Mouse (Mus musculus): Measurements from ENCODE around the gene Hdac9. TPM values are rescaled to one million over a fixed set of nuclear protein-coding genes. Genes with fewer than 3 reads are reported as not detected.

Hdac9 gene
- polyA plus RNA-seq, 1 experiment, result 0.06 TPM

DNA sequence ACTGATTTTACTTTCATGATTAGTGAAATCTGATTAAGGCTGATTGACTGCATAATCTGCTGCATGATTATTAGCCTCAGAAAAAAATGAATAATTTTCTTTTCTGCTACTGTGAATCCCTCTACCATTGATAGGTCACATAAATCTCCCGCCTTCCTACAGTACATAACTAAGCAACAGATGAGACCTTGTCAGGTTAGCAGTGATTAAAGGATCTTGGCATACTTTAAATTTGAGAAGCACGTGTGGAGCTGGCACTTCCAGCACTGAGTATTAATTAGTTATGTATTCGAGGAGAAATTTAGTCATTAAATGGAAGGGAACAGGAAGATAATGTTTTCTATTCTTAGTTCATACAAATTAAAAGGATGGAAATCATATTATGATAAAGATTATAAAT is 347.8 kb downstream of the Hdac9 start:
- Histone ChIP-seq H3K79me2 (ENCODE audit: control insufficient read depth, insufficient read depth) (no peaks in the 10 kb centered on the region), H3K4me3 (ENCODE audit: insufficient read depth, poor library complexity, severe bottlenecking) (no peak overlapping the region), H3K79me3 (ENCODE audit: low read depth) (no peaks in the 10 kb centered on the region), H3ac (ENCODE audit: control insufficient read depth, insufficient read length, low read depth) (no peak overlapping the region), H3K27me3 (ENCODE audit: control insufficient read depth, insufficient read depth, insufficient read length) (no peaks in the 10 kb centered on the region), H3K36me3 (ENCODE audit: control insufficient read depth, insufficient read depth) (no peaks in the 10 kb centered on the region)
- TF ChIP-seq CTCF (IDR thresholded peaks at IDR 0.05; ENCODE audit: control insufficient read depth, insufficient read depth, insufficient read length) (no peak), CEBPB (IDR thresholded peaks at IDR 0.05; ENCODE audit: low read depth) (no peak), MAX (IDR thresholded peaks at IDR 0.05) (no peak), FOSL1 (IDR thresholded peaks at IDR 0.05; ENCODE audit: insufficient read depth, low read length, poor library complexity, severe bottlenecking) (no peak), MYOD1 (IDR thresholded peaks at IDR 0.05; ENCODE audit: control insufficient read depth, insufficient read length, low read depth) (no peak), MYOG (IDR thresholded peaks at IDR 0.05; ENCODE audit: control insufficient read depth, extremely low read depth, insufficient read length) (no peak), USF1 (IDR thresholded peaks at IDR 0.05; ENCODE audit: low read depth) (no peak)

DNA sequence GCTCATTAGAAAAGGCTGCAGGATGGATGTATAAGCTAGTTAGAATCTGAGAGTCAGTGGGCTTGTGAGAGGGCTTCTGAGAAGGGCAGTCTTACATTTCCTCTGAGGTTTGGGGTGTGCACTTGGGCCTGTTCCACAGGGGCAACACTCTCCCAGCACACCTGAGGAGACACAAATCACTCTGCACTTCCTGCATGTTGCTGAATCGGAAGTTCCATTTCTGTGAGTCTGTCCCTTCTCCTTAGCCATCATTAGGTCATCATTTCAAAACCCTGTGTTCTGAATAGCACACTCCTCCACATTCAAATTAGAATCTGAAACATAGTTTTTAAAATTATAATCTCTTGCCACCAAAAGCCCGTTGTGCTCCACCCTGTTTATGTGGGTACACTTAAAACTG is 354.6 kb downstream of the Hdac9 start:
- H3ac ChIP-seq (ENCODE audit: control insufficient read depth, insufficient read length, low read depth), result no peak overlapping the region
- H3K27me3 ChIP-seq (ENCODE audit: control insufficient read depth, insufficient read depth, insufficient read length), result no peaks in the 10 kb centered on the region
- no peaks in the 10 kb centered on the region for H3K79me3 ChIP-seq (ENCODE audit: low read depth)
- no peaks in the 10 kb centered on the region for H3K36me3 ChIP-seq (ENCODE audit: control insufficient read depth, insufficient read depth)
- H3K79me2 ChIP-seq (ENCODE audit: control insufficient read depth, insufficient read depth), result no peaks in the 10 kb centered on the region
- H3K4me3 ChIP-seq (ENCODE audit: insufficient read depth, poor library complexity, severe bottlenecking), result no peak overlapping the region
- TF ChIP-seq MAX (IDR thresholded peaks at IDR 0.05) (no peak), MYOD1 (IDR thresholded peaks at IDR 0.05; ENCODE audit: control insufficient read depth, insufficient read length, low read depth) (no peak), FOSL1 (IDR thresholded peaks at IDR 0.05; ENCODE audit: insufficient read depth, low read length, poor library complexity, severe bottlenecking) (no peak), CTCF (IDR thresholded peaks at IDR 0.05; ENCODE audit: control insufficient read depth, insufficient read depth, insufficient read length) (no peak)

GRCm38 (mm10) chr12:34559001-34559400 is 357.9 kb downstream of the Hdac9 start:
- Histone ChIP-seq H3K79me3 (ENCODE audit: low read depth) (no peaks in the 10 kb centered on the region), H3ac (ENCODE audit: control insufficient read depth, insufficient read length, low read depth) (no peak overlapping the region), H3K4me3 (ENCODE audit: insufficient read depth, poor library complexity, severe bottlenecking) (no peak overlapping the region), H3K36me3 (ENCODE audit: control insufficient read depth, insufficient read depth) (no peaks in the 10 kb centered on the region), H3K27me3 (ENCODE audit: control insufficient read depth, insufficient read depth, insufficient read length) (no peaks in the 10 kb centered on the region), H3K79me2 (ENCODE audit: control insufficient read depth, insufficient read depth) (no peaks in the 10 kb centered on the region)
- no peak for TF ChIP-seq FOSL1 (IDR thresholded peaks at IDR 0.05; ENCODE audit: insufficient read depth, low read length, poor library complexity, severe bottlenecking)
- TF ChIP-seq MAX (IDR thresholded peaks at IDR 0.05), result no peak
- TF ChIP-seq MYOD1 (IDR thresholded peaks at IDR 0.05; ENCODE audit: control insufficient read depth, insufficient read length, low read depth), result no peak
- no peak for TF ChIP-seq USF1 (IDR thresholded peaks at IDR 0.05; ENCODE audit: low read depth)
- no peak for TF ChIP-seq CEBPB (IDR thresholded peaks at IDR 0.05; ENCODE audit: low read depth)
- TF ChIP-seq MYOG (IDR thresholded peaks at IDR 0.05; ENCODE audit: control insufficient read depth, extremely low read depth, insufficient read length), result no peak
- TF ChIP-seq CTCF (IDR thresholded peaks at IDR 0.05; ENCODE audit: control insufficient read depth, insufficient read depth, insufficient read length), result no peak

- H3K36me3 ChIP-seq (ENCODE audit: control insufficient read depth, insufficient read depth), result no peaks in the 10 kb centered on the region
- no peaks in the 10 kb centered on the region for H3K27me3 ChIP-seq (ENCODE audit: control insufficient read depth, insufficient read depth, insufficient read length)
- no peak overlapping the region for H3K4me3 ChIP-seq (ENCODE audit: insufficient read depth, poor library complexity, severe bottlenecking)
- H3ac ChIP-seq (ENCODE audit: control insufficient read depth, insufficient read length, low read depth), result no peak overlapping the region
- no peaks in the 10 kb centered on the region for H3K79me2 ChIP-seq (ENCODE audit: control insufficient read depth, insufficient read depth)
- TF ChIP-seq CTCF (IDR thresholded peaks at IDR 0.05; ENCODE audit: control insufficient read depth, insufficient read depth, insufficient read length), result no peak
- no peak for TF ChIP-seq USF1 (IDR thresholded peaks at IDR 0.05; ENCODE audit: low read depth)
- TF ChIP-seq CEBPB (IDR thresholded peaks at IDR 0.05; ENCODE audit: low read depth), result no peak
- no peak for TF ChIP-seq MAX (IDR thresholded peaks at IDR 0.05)
- no peak for TF ChIP-seq MYOD1 (IDR thresholded peaks at IDR 0.05; ENCODE audit: control insufficient read depth, insufficient read length, low read depth)
- TF ChIP-seq MYOG (IDR thresholded peaks at IDR 0.05; ENCODE audit: control insufficient read depth, extremely low read depth, insufficient read length), result no peak
- no peak for TF ChIP-seq FOSL1 (IDR thresholded peaks at IDR 0.05; ENCODE audit: insufficient read depth, low read length, poor library complexity, severe bottlenecking)
- H3K79me3 ChIP-seq (ENCODE audit: low read depth), result no peaks in the 10 kb centered on the region
These were observed 362.1 kb downstream of the Hdac9 start for GRCm38 (mm10) chr12:34554803-34555202.

GRCm38 (mm10) chr12:34550268-34550667 is 366.6 kb downstream of the Hdac9 start:
- Histone ChIP-seq H3K27me3 (ENCODE audit: control insufficient read depth, insufficient read depth, insufficient read length) (no peaks in the 10 kb centered on the region), H3K79me2 (ENCODE audit: control insufficient read depth, insufficient read depth) (no peaks in the 10 kb centered on the region), H3ac (ENCODE audit: control insufficient read depth, insufficient read length, low read depth) (no peak overlapping the region), H3K36me3 (ENCODE audit: control insufficient read depth, insufficient read depth) (no peaks in the 10 kb centered on the region), H3K4me3 (ENCODE audit: insufficient read depth, poor library complexity, severe bottlenecking) (no peak overlapping the region), H3K79me3 (ENCODE audit: low read depth) (no peaks in the 10 kb centered on the region)
- TF ChIP-seq CEBPB (IDR thresholded peaks at IDR 0.05; ENCODE audit: low read depth) (no peak), FOSL1 (IDR thresholded peaks at IDR 0.05; ENCODE audit: insufficient read depth, low read length, poor library complexity, severe bottlenecking) (no peak), MYOG (IDR thresholded peaks at IDR 0.05; ENCODE audit: control insufficient read depth, extremely low read depth, insufficient read length) (no peak), CTCF (IDR thresholded peaks at IDR 0.05; ENCODE audit: control insufficient read depth, insufficient read depth, insufficient read length) (no peak), MAX (IDR thresholded peaks at IDR 0.05) (no peak), USF1 (IDR thresholded peaks at IDR 0.05; ENCODE audit: low read depth) (no peak), MYOD1 (IDR thresholded peaks at IDR 0.05; ENCODE audit: control insufficient read depth, insufficient read length, low read depth) (no peak)

DNA sequence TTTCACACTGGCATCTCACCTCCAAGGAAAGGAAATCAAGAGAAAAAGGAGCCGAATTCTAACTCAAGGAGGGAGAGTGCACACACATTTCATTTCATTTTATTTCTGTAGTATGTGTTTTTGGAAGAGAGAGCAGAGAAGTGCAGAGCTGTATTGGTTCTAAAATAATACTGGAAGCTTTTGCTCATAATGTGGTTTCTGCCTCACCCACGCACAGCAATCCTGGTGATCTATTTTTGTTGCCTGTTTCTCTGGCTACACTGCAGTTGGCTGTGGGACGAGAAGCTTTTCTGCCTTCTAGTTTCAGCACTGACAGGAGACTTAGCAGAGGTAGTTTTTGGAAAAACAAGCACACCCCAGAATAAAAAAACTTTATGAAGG is 387.7 kb downstream of the Hdac9 start:
- H3K79me2 ChIP-seq (ENCODE audit: control insufficient read depth, insufficient read depth), result no peaks in the 10 kb centered on the region
- H3K36me3 ChIP-seq (ENCODE audit: control insufficient read depth, insufficient read depth), result no peaks in the 10 kb centered on the region
- no peaks in the 10 kb centered on the region for H3K79me3 ChIP-seq (ENCODE audit: low read depth)
- no peaks in the 10 kb centered on the region for H3K27me3 ChIP-seq (ENCODE audit: control insufficient read depth, insufficient read depth, insufficient read length)
- H3ac ChIP-seq (ENCODE audit: control insufficient read depth, insufficient read length, low read depth), result no peak overlapping the region
- TF ChIP-seq FOSL1 (IDR thresholded peaks at IDR 0.05; ENCODE audit: insufficient read depth, low read length, poor library complexity, severe bottlenecking), result no peak
- TF ChIP-seq CTCF (IDR thresholded peaks at IDR 0.05; ENCODE audit: control insufficient read depth, insufficient read depth, insufficient read length), result no peak
- no peak for TF ChIP-seq CEBPB (IDR thresholded peaks at IDR 0.05; ENCODE audit: low read depth)
- no peak for TF ChIP-seq MAX (IDR thresholded peaks at IDR 0.05)
- TF ChIP-seq USF1 (IDR thresholded peaks at IDR 0.05; ENCODE audit: low read depth), result no peak
- no peak for TF ChIP-seq MYOG (IDR thresholded peaks at IDR 0.05; ENCODE audit: control insufficient read depth, extremely low read depth, insufficient read length)
- TF ChIP-seq MYOD1 (IDR thresholded peaks at IDR 0.05; ENCODE audit: control insufficient read depth, insufficient read length, low read depth), result no peak
- no peak overlapping the region for H3K4me3 ChIP-seq (ENCODE audit: insufficient read depth, poor library complexity, severe bottlenecking)

Measured in C2C12 (cell line).